Mouse (Mus musculus) limb, embryonic 14.5 days (tissue): ENCODE measurements around the gene Hoxb6. TPM values are rescaled to one million over a fixed set of nuclear protein-coding genes. Genes with fewer than 3 reads are reported as not detected.

Source experiments
- ATAC-seq: fragments of 200-750 bp; cut with Nextera tagmentation; 2 replicates; pipeline ENCODE4 v1.8.0; 2017; ENCODE audit warnings: low read depth, moderate number of reproducible peaks, moderate TSS enrichment; ENCODE audit not compliant: low FRiP score
- DNase-seq: peaks from one replicate; pipeline ENCODE4 v3.0.0-alpha.2; 2015; ENCODE audit warnings: low spot score
- H3K27ac ChIP-seq: fragments of 300-500 bp; sonication (generic); replicated peaks from 2 replicates; pipeline ENCODE4 v1.5.1; 2014; ENCODE audit warnings: low read depth, mild to moderate bottlenecking, low read length, moderate library complexity, mixed read lengths
- H3K27me3 ChIP-seq: fragments of 300-500 bp; sonication (generic); 2 replicates; pipeline ENCODE4 v1.6.1; 2014; ENCODE audit warnings: low read length, mixed read lengths; ENCODE audit not compliant: control insufficient read depth, insufficient read depth
- H3K36me3 ChIP-seq: fragments of 300-500 bp; sonication (generic); 2 replicates; pipeline ENCODE4 v1.6.1; 2014; ENCODE audit warnings: mild to moderate bottlenecking, low read length, moderate library complexity, mixed read lengths; ENCODE audit not compliant: control insufficient read depth, insufficient read depth
- H3K4me1 ChIP-seq: fragments of 300-500 bp; sonication (generic); 2 replicates; pipeline ENCODE4 v1.6.1; 2014; ENCODE audit warnings: antibody characterized with exemption, low read length, mixed read lengths; ENCODE audit not compliant: control insufficient read depth, insufficient read depth
- H3K4me2 ChIP-seq: fragments of 300-500 bp; sonication (generic); replicated peaks from 2 replicates; pipeline ENCODE4 v1.6.1; 2014; ENCODE audit warnings: low read depth, mild to moderate bottlenecking, low read length, moderate library complexity; ENCODE audit not compliant: severe bottlenecking
- H3K4me3 ChIP-seq: fragments of 300-500 bp; sonication (generic); replicated peaks from 2 replicates; pipeline ENCODE4 v1.5.1; 2014; ENCODE audit warnings: low read length
- H3K9ac ChIP-seq: fragments of 300-500 bp; sonication (generic); 2 replicates; pipeline ENCODE4 v1.6.1; 2014; ENCODE audit warnings: mild to moderate bottlenecking, low read depth, low read length, moderate library complexity; ENCODE audit not compliant: severe bottlenecking
- H3K9me3 ChIP-seq: fragments of 300-500 bp; sonication (generic); 2 replicates; pipeline ENCODE4 v1.6.1; 2016; ENCODE audit warnings: low read length; ENCODE audit not compliant: control insufficient read depth
- POLR2A ChIP-seq: fragments of 200-500 bp; IDR thresholded peaks from 2 replicates; pipeline ENCODE4 v1.8.0; 2012; ENCODE audit warnings: inconsistent platforms, mild to moderate bottlenecking, moderate library complexity, borderline replicate concordance; ENCODE audit not compliant: insufficient read depth, insufficient read length; ENCODE audit errors: extremely low read depth
- WGBS: fragments of 180-500 bp; shearing (Covaris S2); extraction: QIAGEN DNeasy Blood & Tissue Kit; methylation state at CpG from one replicate; pipeline ENCODE4 v1.1.7; 2014; 5-methylcytosine and 5-hydroxymethylcytosine counted together
- polyA plus RNA-seq, 2 experiments: library from polyadenylated mRNA; depleted of rRNA in 1 of 2; stranded (reverse) in 1 of 2; unstranded in 1 of 2; fragments of >200 nt; fragmentation: Nextera tagmentation in 1 of 2; extraction: Ambion mirVana in 1 of 2; gene quantifications; 2 replicates each; pipeline versions ENCODE4 v1.2.1 to v1.2.3; 2012 to 2014

Gene Hoxb6
- polyA plus RNA-seq, 2 experiments: 0.61 to 2.8 TPM

GRCm38 (mm10) chr11:96314671-96315343 lies 22.5 kb downstream of the Hoxb6 start:
- no peak overlapping the region for H3K9ac ChIP-seq
- TF ChIP-seq POLR2A: no peak
- H3K4me1 ChIP-seq: peaks cover 5% of the 10 kb centered on the region
- no peaks in the 10 kb centered on the region for H3K36me3 ChIP-seq
- DNase-seq: no peak
- ATAC-seq: no peak
- H3K27ac ChIP-seq: no peak overlapping the region
- H3K27me3 ChIP-seq: peaks cover 100% of the 10 kb centered on the region
- no peaks in the 10 kb centered on the region for H3K9me3 ChIP-seq
- H3K4me2 ChIP-seq: peak overlapping the region; percentile 19; the same call in 1 of the 2 replicates
- 2% methylated on average over 34 of the region's 34 CpGs for WGBS
- H3K4me3 ChIP-seq: peak overlapping the region; percentile 8; the same call in 1 of the 2 replicates

- Histone ChIP-seq H3K27me3 (peaks cover 100% of the 10 kb centered on the region), H3K4me3 (peak overlapping the region; percentile 8; the same call in 1 of the 2 replicates), H3K9me3 (no peaks in the 10 kb centered on the region), H3K9ac (no peak overlapping the region), H3K4me1 (peaks cover 5% of the 10 kb centered on the region), H3K36me3 (no peaks in the 10 kb centered on the region), H3K4me2 (peak overlapping the region; percentile 19; the same call in 1 of the 2 replicates), H3K27ac (no peak overlapping the region)
- ATAC-seq (no peak), DNase-seq (no peak)
- TF ChIP-seq POLR2A: no peak
- 12% methylated on average over 5 of the region's 5 CpGs for WGBS
These were observed 23.0 kb downstream of the Hoxb6 start for GRCm38 (mm10) chr11:96315344-96315681.

GRCm38 (mm10) chr11:96316696-96317607 lies 24.7 kb downstream of the Hoxb6 start:
- Histone ChIP-seq H3K4me1 (peaks cover 5% of the 10 kb centered on the region), H3K27me3 (peaks cover 100% of the 10 kb centered on the region), H3K9ac (no peak overlapping the region), H3K9me3 (no peaks in the 10 kb centered on the region), H3K36me3 (no peaks in the 10 kb centered on the region), H3K4me3 (no peak overlapping the region), H3K4me2 (no peak overlapping the region), H3K27ac (no peak overlapping the region)
- TF ChIP-seq POLR2A: no peak
- ATAC-seq: no peak
- WGBS: 9% methylated on average over 18 of the region's 18 CpGs
- DNase-seq: no peak

GRCm38 (mm10) chr11:96317608-96318367 lies 25.5 kb downstream of the Hoxb6 start, which contains the start of gene Hoxb4:
TSS of gene Hoxb4 (plus strand) at chr11:96318267.
- Histone ChIP-seq H3K9ac (no peak within 1 kb of the TSS), H3K4me3 (peak within 1 kb of the TSS; percentile 34), H3K27me3 (peaks cover 100% of the 10 kb centered on the region), H3K4me1 (peaks cover 5% of the 10 kb centered on the region), H3K4me2 (peak within 1 kb of the TSS; percentile 43), H3K27ac (no peak within 1 kb of the TSS; the same call in 1 of the 2 replicates), H3K36me3 (no peaks in the 10 kb centered on the region), H3K9me3 (no peaks in the 10 kb centered on the region)
- no peak for ATAC-seq
- DNase-seq: no peak
- no peak for TF ChIP-seq POLR2A
- WGBS: 3% methylated on average over 28 of the region's 28 CpGs

GRCm38 (mm10) chr11:96318368-96319070 lies 26.2 kb downstream of the Hoxb6 start:
- peak; percentile 64 for DNase-seq
- H3K9me3 ChIP-seq: no peaks in the 10 kb centered on the region
- peaks cover 98% of the 10 kb centered on the region for H3K27me3 ChIP-seq
- no peak overlapping the region; the same call in 1 of the 2 replicates for H3K27ac ChIP-seq
- no peak for TF ChIP-seq POLR2A
- peak overlapping the region; percentile 43 for H3K4me2 ChIP-seq
- H3K4me3 ChIP-seq: peak overlapping the region; percentile 34
- H3K9ac ChIP-seq: no peak overlapping the region
- under 1% methylated on average over 35 of the region's 45 CpGs for WGBS
- ATAC-seq: 0 out of 2 replicates have a peak, but pooled peaks have one; percentile 56
- no peaks in the 10 kb centered on the region for H3K36me3 ChIP-seq
- peaks cover 5% of the 10 kb centered on the region for H3K4me1 ChIP-seq
